Mouse (Mus musculus) intestine, embryonic 16.5 days (tissue): Measurements from ENCODE around the gene Ube2z. TPM values are rescaled to one million over a fixed set of nuclear protein-coding genes. Genes with fewer than 3 reads are reported as not detected.

Experiments
- ATAC-seq: fragments of 200-750 bp; cut with Nextera tagmentation; 2 replicates; pipeline ENCODE4 v1.8.0; 2017; ENCODE audit warnings: moderate TSS enrichment, moderate library complexity
- H3K27ac ChIP-seq: fragments of 300-500 bp; sonication (generic); 2 replicates; pipeline ENCODE4 v1.5.1; 2014; ENCODE audit warnings: mild to moderate bottlenecking, low read length
- H3K27me3 ChIP-seq: fragments of 300-500 bp; sonication (generic); replicated peaks from 2 replicates; pipeline ENCODE4 v1.6.1; 2014; ENCODE audit warnings: low read length, control low read depth, mixed read lengths; ENCODE audit not compliant: control insufficient read depth, insufficient read depth
- H3K36me3 ChIP-seq: fragments of 300-500 bp; sonication (generic); 2 replicates; pipeline ENCODE4 v1.6.1; 2014; ENCODE audit warnings: low read length, control low read depth; ENCODE audit not compliant: control insufficient read depth, insufficient read depth
- H3K4me1 ChIP-seq: fragments of 300-500 bp; sonication (generic); 2 replicates; pipeline ENCODE4 v1.6.1; 2014; ENCODE audit warnings: low read length, control low read depth, mixed read lengths; ENCODE audit not compliant: control insufficient read depth, insufficient read depth
- H3K4me2 ChIP-seq: fragments of 300-500 bp; sonication (generic); 2 replicates; pipeline ENCODE4 v1.6.1; 2014; ENCODE audit warnings: low read depth, low read length, control low read depth
- H3K4me3 ChIP-seq: fragments of 300-500 bp; sonication (generic); 2 replicates; pipeline ENCODE4 v1.5.1; 2014; ENCODE audit warnings: mild to moderate bottlenecking, low read length
- H3K9ac ChIP-seq: fragments of 300-500 bp; sonication (generic); 2 replicates; pipeline ENCODE4 v1.6.1; 2014; ENCODE audit warnings: low read depth, low read length
- H3K9me3 ChIP-seq: fragments of 300-500 bp; sonication (generic); 2 replicates; pipeline ENCODE4 v1.6.1; 2016; ENCODE audit warnings: low read length, control low read depth; ENCODE audit not compliant: control insufficient read depth
- WGBS: fragments of 180-500 bp; shearing (Covaris S2); extraction: QIAGEN DNeasy Blood & Tissue Kit; methylation state at CpG from one replicate; pipeline ENCODE4 v1.1.7; 2014; 5-methylcytosine and 5-hydroxymethylcytosine counted together
- polyA plus RNA-seq: library from polyadenylated mRNA; unstranded; fragments of >200 nt; fragmentation: Nextera tagmentation; extraction: Ambion mirVana; gene quantifications from 2 replicates; pipeline ENCODE4 v1.2.1, GENCODE M21; 2015

The Ube2z gene
- polyA plus RNA-seq, 1 experiment from 2014 or later = 31.5 TPM

DNA sequence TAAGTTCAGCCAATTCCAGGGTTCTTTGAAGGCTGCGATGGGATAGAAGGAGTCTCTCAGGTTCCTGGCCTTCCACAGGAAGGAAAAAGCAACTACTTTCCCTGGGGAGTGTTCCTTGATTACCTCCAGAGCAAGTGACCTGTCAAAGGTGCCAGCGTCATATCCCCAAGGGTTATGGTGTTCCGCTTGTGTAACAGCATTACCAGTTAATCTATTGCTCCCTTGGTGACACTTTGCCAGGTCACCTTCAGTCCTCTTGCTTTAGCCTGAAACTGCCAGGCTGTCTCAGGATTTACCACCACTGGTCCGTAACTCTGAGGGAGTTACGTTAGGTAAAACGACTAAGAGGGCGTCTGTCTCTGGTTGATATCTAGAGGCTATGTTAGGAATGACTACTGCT is 5.2 kb upstream of the Ube2z start:
- Histone ChIP-seq H3K27ac (no peak overlapping the region), H3K4me2 (no peak overlapping the region)
- ATAC-seq = no peak

DNA sequence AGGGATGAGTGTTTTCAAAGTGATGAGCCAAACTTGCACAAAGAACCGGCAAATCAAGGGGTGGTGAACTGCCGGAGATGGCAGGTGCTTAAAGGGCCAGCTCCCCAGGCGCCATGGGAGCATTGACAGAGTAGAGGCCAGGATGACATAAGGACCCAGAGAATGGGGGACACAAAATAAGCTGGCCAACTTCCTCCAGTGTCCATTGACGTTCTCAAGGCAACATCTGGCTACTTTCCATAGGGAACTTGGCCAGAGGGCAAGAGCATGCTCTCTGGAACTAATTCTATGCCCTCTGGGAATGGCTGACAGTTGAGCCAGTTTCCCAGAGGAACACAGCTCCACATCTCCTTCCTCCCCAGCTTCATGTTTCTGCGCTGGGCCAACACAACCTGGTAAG is 3.0 kb upstream of the Ube2z start:
- no peak overlapping the region for H3K4me3 ChIP-seq
- no peaks in the 10 kb centered on the region for H3K27me3 ChIP-seq
- no peak for ATAC-seq
- WGBS = 69% methylated on average over 5 of the region's 5 CpGs
- no peak overlapping the region for H3K4me2 ChIP-seq
- no peak overlapping the region; the same call in 1 of the 2 replicates for H3K27ac ChIP-seq
- H3K9me3 ChIP-seq = no peaks in the 10 kb centered on the region
- H3K4me1 ChIP-seq = peaks cover 16% of the 10 kb centered on the region
- H3K36me3 ChIP-seq = peaks cover 7% of the 10 kb centered on the region; the same call in 1 of the 2 replicates
- no peak overlapping the region for H3K9ac ChIP-seq

More for the DNA sequence above, 5.2 kb upstream of the Ube2z start:
- Histone ChIP-seq H3K4me1 (peaks cover 12% of the 10 kb centered on the region; the same call in 1 of the 2 replicates), H3K9me3 (no peaks in the 10 kb centered on the region), H3K27me3 (no peaks in the 10 kb centered on the region), H3K9ac (no peak overlapping the region), H3K4me3 (no peak overlapping the region), H3K36me3 (peaks cover 7% of the 10 kb centered on the region; the same call in 1 of the 2 replicates)
- WGBS = 92% methylated on average over 7 of the region's 7 CpGs

DNA sequence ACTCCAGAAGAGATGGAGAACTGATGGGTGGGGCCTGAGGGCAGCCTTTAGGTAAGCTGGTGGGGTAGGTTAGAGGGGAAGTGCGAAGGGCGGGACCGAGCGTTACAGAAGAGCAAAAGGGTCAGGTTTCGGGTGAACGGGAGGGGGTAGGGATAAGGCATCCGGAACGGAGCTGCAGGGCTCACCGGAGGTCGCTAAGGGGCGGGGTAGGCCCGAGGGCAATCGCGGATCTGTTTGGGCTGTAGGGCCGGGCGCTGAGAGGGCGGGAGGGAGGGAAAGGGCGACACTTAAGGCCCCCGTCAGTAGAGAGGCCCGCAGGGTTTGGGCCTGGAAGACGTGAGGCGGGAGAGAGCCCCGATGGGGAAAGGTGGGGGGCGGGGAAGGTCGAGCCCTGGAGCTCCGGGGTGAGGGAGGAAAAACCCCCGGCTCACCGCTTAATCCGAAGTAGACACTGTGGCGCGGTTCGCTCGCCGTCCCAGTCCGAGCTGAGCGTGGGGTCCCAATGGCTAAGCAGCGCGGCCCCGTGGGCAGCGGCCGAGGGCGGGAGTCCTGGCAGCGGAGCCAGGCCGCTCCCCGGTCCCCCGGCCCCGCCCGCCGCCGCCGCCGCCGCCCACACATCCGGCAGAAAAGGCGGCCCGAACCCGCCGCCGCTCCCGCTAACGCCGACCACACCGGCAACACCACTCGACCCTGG is 520 bp downstream of the Ube2z start:
- no peaks in the 10 kb centered on the region for H3K9me3 ChIP-seq
- peak overlapping the region; percentile 90 for H3K9ac ChIP-seq
- under 1% methylated on average over 54 of the region's 64 CpGs for WGBS
- ATAC-seq = peak; percentile 73
- H3K27me3 ChIP-seq = no peaks in the 10 kb centered on the region
- peak overlapping the region; percentile 66 for H3K4me2 ChIP-seq
- H3K36me3 ChIP-seq = peaks cover 9% of the 10 kb centered on the region
- H3K4me3 ChIP-seq = peak overlapping the region; percentile 93
- peak overlapping the region; percentile 87 for H3K27ac ChIP-seq
- H3K4me1 ChIP-seq = peaks cover 21% of the 10 kb centered on the region

DNA sequence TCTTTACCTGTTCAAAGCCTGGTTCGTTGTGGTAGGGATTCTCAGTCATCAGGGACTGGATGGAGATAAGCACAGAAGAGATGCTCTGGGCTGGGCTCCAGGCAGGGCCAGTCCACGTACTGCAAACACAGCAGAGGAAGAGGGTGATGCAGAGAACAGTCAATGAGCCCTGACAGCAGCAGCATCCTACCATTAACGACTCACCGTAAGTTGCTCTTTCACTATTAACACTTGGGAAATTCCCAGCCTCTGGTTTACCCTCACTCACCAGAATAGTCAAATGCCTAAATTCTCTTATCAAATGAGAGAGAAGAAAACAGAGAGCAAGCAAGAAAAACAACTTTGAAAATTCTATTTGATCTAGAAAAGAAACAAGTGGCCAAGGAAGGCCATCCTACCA is 6.9 kb downstream of the Ube2z start:
- no peaks in the 10 kb centered on the region for H3K9me3 ChIP-seq
- ATAC-seq = no peak
- no peaks in the 10 kb centered on the region for H3K27me3 ChIP-seq
- no peak overlapping the region for H3K9ac ChIP-seq
- H3K4me3 ChIP-seq = no peak overlapping the region
- H3K4me2 ChIP-seq = no peak overlapping the region
- WGBS = 84% methylated on average over 4 of the region's 4 CpGs
- peaks cover 6% of the 10 kb centered on the region for H3K4me1 ChIP-seq
- no peak overlapping the region for H3K27ac ChIP-seq
- peaks cover 14% of the 10 kb centered on the region for H3K36me3 ChIP-seq

DNA sequence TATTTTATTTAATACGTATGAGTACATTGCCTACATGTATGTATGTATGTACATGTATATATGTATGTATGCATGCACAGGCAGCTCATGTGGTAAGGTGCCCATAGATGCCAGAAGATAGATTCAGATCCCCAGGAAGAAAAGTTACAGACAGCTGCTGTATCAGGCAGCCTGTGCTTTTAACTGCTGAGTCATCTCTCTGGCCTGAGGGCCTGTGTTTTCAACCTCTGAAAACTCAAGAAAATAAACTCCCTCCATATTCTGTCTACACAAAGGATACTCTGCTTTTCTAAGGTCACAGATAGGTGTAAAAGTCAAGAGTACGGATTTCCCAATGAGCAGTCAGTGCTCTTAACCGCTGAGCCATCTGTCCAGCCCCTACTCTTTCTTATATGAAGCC is 14.3 kb downstream of the Ube2z start:
- Histone ChIP-seq H3K36me3 (peaks cover 25% of the 10 kb centered on the region), H3K27me3 (no peaks in the 10 kb centered on the region), H3K9ac (no peak overlapping the region), H3K9me3 (no peaks in the 10 kb centered on the region), H3K27ac (no peak overlapping the region), H3K4me1 (no peaks in the 10 kb centered on the region), H3K4me3 (no peak overlapping the region), H3K4me2 (no peak overlapping the region)
- WGBS = 94% methylated on average over 3 of the region's 3 CpGs
- ATAC-seq = no peak

DNA sequence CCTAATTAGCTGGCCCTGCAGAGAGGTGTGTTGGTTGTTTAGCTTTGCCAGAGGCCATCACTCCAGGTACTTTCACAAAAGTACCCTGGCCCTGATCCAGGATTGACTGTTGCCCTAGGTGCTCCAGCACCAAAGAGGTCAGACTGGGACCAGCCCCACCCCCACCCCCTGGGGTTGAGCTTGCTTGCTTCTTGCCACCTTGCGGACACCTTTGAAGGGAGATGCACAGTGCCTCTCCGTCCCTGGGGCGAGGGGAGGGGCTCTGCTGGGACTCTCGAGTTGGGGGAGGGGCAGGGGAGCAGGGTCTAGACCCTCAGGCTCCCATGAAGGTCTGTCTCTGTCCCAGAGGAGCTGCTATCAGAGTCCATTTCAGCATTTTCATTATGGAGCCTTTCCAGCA is 15.2 kb downstream of the Ube2z start:
- H3K27ac ChIP-seq = no peak overlapping the region
- WGBS = 81% methylated on average over 4 of the region's 4 CpGs
- no peak overlapping the region for H3K9ac ChIP-seq
- no peaks in the 10 kb centered on the region for H3K9me3 ChIP-seq
- H3K36me3 ChIP-seq = peaks cover 25% of the 10 kb centered on the region
- no peak overlapping the region for H3K4me3 ChIP-seq
- H3K4me1 ChIP-seq = no peaks in the 10 kb centered on the region
- no peak for ATAC-seq
- no peak overlapping the region for H3K4me2 ChIP-seq
- H3K27me3 ChIP-seq = no peaks in the 10 kb centered on the region

DNA sequence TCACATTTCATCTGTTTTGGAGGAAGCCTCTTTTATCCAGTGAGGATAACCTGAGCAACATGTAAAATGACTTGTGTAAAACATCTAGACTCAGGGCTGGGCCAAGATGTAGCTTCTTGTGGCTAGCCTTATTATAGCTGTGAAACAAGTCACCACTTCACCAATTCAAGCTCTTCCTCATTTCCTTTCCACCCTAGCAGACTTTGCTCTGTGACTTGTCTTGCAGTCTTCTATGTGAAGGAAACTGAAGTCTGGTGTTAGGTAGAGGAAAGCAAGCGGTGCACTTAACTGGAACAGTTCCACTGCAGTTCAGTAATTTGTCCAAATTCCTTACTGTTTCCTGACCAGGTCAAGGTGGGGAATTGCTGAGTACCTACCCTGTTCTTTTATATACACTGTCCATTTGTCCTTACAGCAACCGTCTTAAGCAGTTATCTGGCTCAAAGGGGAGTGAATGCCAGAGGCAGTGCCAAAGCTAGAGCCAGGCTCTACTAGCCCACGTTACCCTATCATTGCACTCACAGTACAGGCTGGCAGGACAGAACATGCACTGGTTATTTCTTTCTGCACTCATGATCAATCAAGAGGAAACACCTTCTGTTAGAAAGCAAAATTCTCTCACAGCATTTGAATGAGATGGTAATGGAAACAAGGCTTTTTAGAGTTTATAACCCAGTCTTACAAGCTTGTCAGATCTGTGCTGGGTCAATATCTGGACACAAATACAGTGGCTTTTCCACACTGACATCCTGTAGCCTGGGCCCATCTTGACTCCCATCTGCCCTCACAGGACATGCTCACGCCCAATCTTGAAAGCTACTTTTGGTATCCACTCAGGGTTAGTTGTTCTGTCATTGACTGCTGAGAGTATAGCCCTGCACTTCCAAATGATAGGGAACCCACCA is 17.5 kb downstream of the Ube2z start:
- H3K27me3 ChIP-seq = no peaks in the 10 kb centered on the region
- no peak for ATAC-seq
- no peaks in the 10 kb centered on the region for H3K4me1 ChIP-seq
- no peak overlapping the region for H3K4me2 ChIP-seq
- H3K27ac ChIP-seq = peak overlapping the region; percentile 35
- no peaks in the 10 kb centered on the region for H3K9me3 ChIP-seq
- 82% methylated on average over 4 of the region's 4 CpGs for WGBS
- H3K36me3 ChIP-seq = peaks cover 20% of the 10 kb centered on the region
- no peak overlapping the region for H3K4me3 ChIP-seq
- no peak overlapping the region for H3K9ac ChIP-seq

DNA sequence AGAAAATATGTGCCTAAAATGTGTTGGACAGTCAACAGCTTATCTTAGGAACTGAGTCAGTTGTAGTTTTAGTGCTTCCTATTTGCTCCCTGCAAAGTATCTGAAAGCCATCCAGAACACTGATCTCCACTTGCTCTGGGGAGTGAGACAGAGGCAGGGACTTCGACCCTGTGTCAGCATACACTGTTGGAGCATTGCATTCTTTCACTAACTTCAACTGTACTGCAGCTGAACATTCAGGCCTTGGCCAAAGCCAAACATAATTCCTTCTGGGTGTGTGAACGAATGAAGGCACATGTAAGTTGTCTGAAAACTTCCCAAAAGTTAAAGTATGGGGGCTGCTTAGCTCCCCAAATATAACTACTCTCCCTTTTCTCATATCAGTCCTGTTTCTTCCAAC is 18.4 kb downstream of the Ube2z start:
- ATAC-seq = 0 out of 2 replicates have a peak, but pooled peaks have one; percentile 56
- no peak overlapping the region for H3K4me2 ChIP-seq
- no peak overlapping the region for H3K9ac ChIP-seq
- H3K27me3 ChIP-seq = no peaks in the 10 kb centered on the region
- H3K27ac ChIP-seq = peak overlapping the region; percentile 31
- H3K36me3 ChIP-seq = peaks cover 20% of the 10 kb centered on the region
- no peak overlapping the region for H3K4me3 ChIP-seq
- WGBS = 70% methylated on average over 2 of the region's 2 CpGs
- no peaks in the 10 kb centered on the region for H3K9me3 ChIP-seq
- no peaks in the 10 kb centered on the region for H3K4me1 ChIP-seq

DNA sequence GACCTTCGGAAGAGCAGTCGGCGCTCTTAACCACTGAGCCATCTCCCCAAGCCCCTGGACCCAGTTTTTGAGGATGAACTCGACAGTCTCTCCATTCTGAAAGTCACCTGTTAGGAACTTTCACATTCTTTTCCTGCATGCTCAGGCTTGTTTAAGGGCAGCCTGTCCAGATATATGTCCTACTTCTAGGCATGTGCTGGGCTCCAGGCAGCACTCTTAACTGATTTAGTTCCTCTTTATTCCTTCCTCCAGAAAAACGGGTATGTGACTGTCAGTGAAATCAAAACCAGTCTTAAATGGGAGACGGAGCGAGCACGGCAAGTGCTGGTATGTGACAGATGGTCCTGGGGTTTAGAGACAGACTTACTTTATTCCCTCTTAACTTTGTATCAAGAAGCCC is 19.2 kb downstream of the Ube2z start:
- Histone ChIP-seq H3K27me3 (no peaks in the 10 kb centered on the region), H3K4me1 (no peaks in the 10 kb centered on the region), H3K4me2 (no peak overlapping the region), H3K36me3 (peaks cover 17% of the 10 kb centered on the region), H3K9me3 (no peaks in the 10 kb centered on the region), H3K9ac (no peak overlapping the region), H3K4me3 (no peak overlapping the region), H3K27ac (no peak overlapping the region)
- WGBS = 81% methylated on average over 8 of the region's 8 CpGs
- ATAC-seq = no peak
